Mouse (Mus musculus) cerebellum, adult 2 months (tissue): Measurements from ENCODE around the gene Rhobtb1.

Experiments used
- CTCF ChIP-seq: fragments of 200-500 bp; IDR thresholded peaks from 2 replicates; pipeline ENCODE4 v1.5.1; 2011; ENCODE audit warnings: low read depth, mild to moderate bottlenecking, control low read depth, low read length, moderate library complexity, borderline replicate concordance; ENCODE audit not compliant: insufficient read depth
- POLR2A ChIP-seq: fragments of 200-500 bp; IDR thresholded peaks from 2 replicates; pipeline ENCODE4 v1.6.1; 2011; ENCODE audit warnings: low read length, control low read depth, borderline replicate concordance; ENCODE audit not compliant: insufficient read depth

DNA sequence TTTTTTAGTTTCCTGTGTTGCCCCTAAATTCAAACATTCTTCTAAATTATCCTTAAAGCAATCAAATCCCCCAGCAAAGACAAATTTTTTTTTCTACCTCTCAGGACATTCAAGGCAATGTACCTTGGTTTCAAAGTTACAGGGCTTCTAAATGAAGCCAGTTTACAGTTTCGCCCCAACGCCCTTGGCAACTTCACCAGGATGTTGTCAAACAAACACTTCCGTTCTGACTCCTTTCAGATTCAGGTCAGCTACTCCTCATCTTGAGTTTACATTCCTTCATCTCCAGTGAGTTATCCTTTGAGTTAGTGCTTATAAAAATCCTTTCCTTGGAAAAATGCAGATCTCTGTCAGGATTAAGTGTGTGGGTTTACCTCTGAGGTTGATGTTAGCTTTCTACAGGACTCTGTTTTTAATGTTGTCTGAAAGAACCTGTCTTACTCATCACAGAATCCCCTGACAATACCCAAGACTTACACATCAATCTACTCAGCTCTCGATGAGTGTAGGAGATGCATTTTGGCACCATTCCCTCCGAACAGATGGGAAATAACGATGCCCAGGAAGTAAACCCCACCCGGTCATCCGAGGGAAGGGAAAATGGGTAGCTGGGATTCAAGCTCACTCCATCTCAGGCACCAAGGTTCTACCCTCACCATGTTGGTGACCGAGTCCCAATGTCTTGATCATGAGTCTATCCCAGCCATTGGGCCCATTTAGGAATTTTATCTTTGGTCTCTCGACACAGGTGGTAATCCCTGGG is 94.9 kb downstream of the Rhobtb1 start:
- TF ChIP-seq POLR2A (no peak), CTCF (no peak)
